Mouse (Mus musculus): Measurements from ENCODE around the gene Ube2d3. TPM values are rescaled to one million over a fixed set of nuclear protein-coding genes. Genes with fewer than 3 reads are reported as not detected.
A peak's percentile ranks its signal among the peaks of the same experiment; 100 is the strongest.

Gene Ube2d3
- polyA plus RNA-seq, 1 experiment: 333 TPM

GRCm38 (mm10) chr3:135417799-135418198, 20.1 kb upstream of the Ube2d3 start:
- Histone ChIP-seq H3K4me3 (ENCODE audit: insufficient read depth, low read depth, low read length) (no peak overlapping the region), H3K27ac (ENCODE audit: insufficient read depth, low read depth, low read length) (no peak overlapping the region), H3K36me3 (ENCODE audit: control insufficient read depth, insufficient read depth, low read length) (no peaks in the 10 kb centered on the region), H3K4me1 (ENCODE audit: control insufficient read depth, insufficient read depth, low read length) (peaks cover 8% of the 10 kb centered on the region), H3K27me3 (replicated peaks; ENCODE audit: control insufficient read depth, insufficient read depth, low read length) (no peaks in the 10 kb centered on the region)
- no peak for TF ChIP-seq POLR2A (IDR thresholded peaks at IDR 0.05; ENCODE audit: low read depth, low read length)
- no peak for TF ChIP-seq CTCF (conservative IDR thresholded peaks at IDR 0.05; ENCODE audit: insufficient read depth, insufficient read length, low read depth, low read length)
- no peak for DNase-seq
- 81% methylated on average over 3 of the region's 3 CpGs for WGBS

GRCm38 (mm10) chr3:135420542-135421309, 17.2 kb upstream of the Ube2d3 start:
- Histone ChIP-seq H3K4me1 (ENCODE audit: control insufficient read depth, insufficient read depth, low read length) (peaks cover 3% of the 10 kb centered on the region; the same call in 1 of the 2 replicates), H3K27ac (ENCODE audit: insufficient read depth, low read depth, low read length) (no peak overlapping the region), H3K27me3 (replicated peaks; ENCODE audit: control insufficient read depth, insufficient read depth, low read length) (no peaks in the 10 kb centered on the region), H3K36me3 (ENCODE audit: control insufficient read depth, insufficient read depth, low read length) (no peaks in the 10 kb centered on the region), H3K4me3 (ENCODE audit: insufficient read depth, low read depth, low read length) (no peak overlapping the region)
- WGBS: 74% methylated on average over 9 of the region's 9 CpGs
- TF ChIP-seq CTCF (conservative IDR thresholded peaks at IDR 0.05; ENCODE audit: insufficient read depth, insufficient read length, low read depth, low read length) (no peak), POLR2A (IDR thresholded peaks at IDR 0.05; ENCODE audit: low read depth, low read length) (no peak)
- no peak for DNase-seq

GRCm38 (mm10) chr3:135421310-135421594, 16.7 kb upstream of the Ube2d3 start:
- no peak for TF ChIP-seq POLR2A (IDR thresholded peaks at IDR 0.05; ENCODE audit: low read depth, low read length)
- no peak for TF ChIP-seq CTCF (conservative IDR thresholded peaks at IDR 0.05; ENCODE audit: insufficient read depth, insufficient read length, low read depth, low read length)
- Histone ChIP-seq H3K27ac (ENCODE audit: insufficient read depth, low read depth, low read length) (no peak overlapping the region), H3K27me3 (replicated peaks; ENCODE audit: control insufficient read depth, insufficient read depth, low read length) (no peaks in the 10 kb centered on the region), H3K4me3 (ENCODE audit: insufficient read depth, low read depth, low read length) (no peak overlapping the region), H3K36me3 (ENCODE audit: control insufficient read depth, insufficient read depth, low read length) (no peaks in the 10 kb centered on the region), H3K4me1 (ENCODE audit: control insufficient read depth, insufficient read depth, low read length) (peaks cover 3% of the 10 kb centered on the region; the same call in 1 of the 2 replicates)
- DNase-seq: no peak

- peaks cover 3% of the 10 kb centered on the region; the same call in 1 of the 2 replicates for H3K4me1 ChIP-seq (ENCODE audit: control insufficient read depth, insufficient read depth, low read length)
- no peak for DNase-seq
- H3K4me3 ChIP-seq (ENCODE audit: insufficient read depth, low read depth, low read length): peak overlapping the region; percentile 73
- H3K27me3 ChIP-seq (replicated peaks; ENCODE audit: control insufficient read depth, insufficient read depth, low read length): no peaks in the 10 kb centered on the region
- H3K36me3 ChIP-seq (ENCODE audit: control insufficient read depth, insufficient read depth, low read length): no peaks in the 10 kb centered on the region
- 10% methylated on average over 8 of the region's 8 CpGs for WGBS
- peak overlapping the region; percentile 90 for H3K27ac ChIP-seq (ENCODE audit: insufficient read depth, low read depth, low read length)
- TF ChIP-seq CTCF (conservative IDR thresholded peaks at IDR 0.05; ENCODE audit: insufficient read depth, insufficient read length, low read depth, low read length) (no peak), POLR2A (IDR thresholded peaks at IDR 0.05; ENCODE audit: low read depth, low read length) (no peak)
Observed at GRCm38 (mm10) chr3:135422232-135422855, 15.6 kb upstream of the Ube2d3 start.

- no peaks in the 10 kb centered on the region for H3K36me3 ChIP-seq (ENCODE audit: control insufficient read depth, insufficient read depth, low read length)
- peaks cover 7% of the 10 kb centered on the region for H3K4me1 ChIP-seq (ENCODE audit: control insufficient read depth, insufficient read depth, low read length)
- H3K27me3 ChIP-seq (replicated peaks; ENCODE audit: control insufficient read depth, insufficient read depth, low read length): no peaks in the 10 kb centered on the region
- under 1% methylated on average over 103 of the region's 103 CpGs for WGBS
- DNase-seq: peak; percentile 88
- peak overlapping the region; percentile 97 for H3K27ac ChIP-seq (ENCODE audit: insufficient read depth, low read depth, low read length)
- TF ChIP-seq POLR2A (IDR thresholded peaks at IDR 0.05; ENCODE audit: low read depth, low read length) (peak; percentile 83), CTCF (conservative IDR thresholded peaks at IDR 0.05; ENCODE audit: insufficient read depth, insufficient read length, low read depth, low read length) (no peak)
- H3K4me3 ChIP-seq (ENCODE audit: insufficient read depth, low read depth, low read length): peak overlapping the region; percentile 73
Observed at GRCm38 (mm10) chr3:135422856-135423607, 14.9 kb upstream of the Ube2d3 start.

- peak; percentile 66 for DNase-seq
- Histone ChIP-seq H3K27ac (ENCODE audit: insufficient read depth, low read depth, low read length) (peak within 1 kb of the TSS; percentile 97), H3K36me3 (ENCODE audit: control insufficient read depth, insufficient read depth, low read length) (no peaks in the 10 kb centered on the region), H3K4me1 (ENCODE audit: control insufficient read depth, insufficient read depth, low read length) (peaks cover 7% of the 10 kb centered on the region), H3K27me3 (replicated peaks; ENCODE audit: control insufficient read depth, insufficient read depth, low read length) (no peaks in the 10 kb centered on the region), H3K4me3 (ENCODE audit: insufficient read depth, low read depth, low read length) (peak within 1 kb of the TSS; percentile 73)
- 0% methylated on average over 8 of the region's 8 CpGs for WGBS
- TF ChIP-seq CTCF (conservative IDR thresholded peaks at IDR 0.05; ENCODE audit: insufficient read depth, insufficient read length, low read depth, low read length) (no peak), POLR2A (IDR thresholded peaks at IDR 0.05; ENCODE audit: low read depth, low read length) (no peak)
Observed at GRCm38 (mm10) chr3:135423608-135424212, 14.2 kb upstream of the Ube2d3 start, which contains the start of gene Cisd2. Cisd2 (minus strand) TSS chr3:135423925.
